Mouse (Mus musculus) lung, postnatal 0 days (tissue): ENCODE results near the gene Ankrd36.
A peak's percentile ranks its signal among the peaks of the same experiment; 100 is the strongest.

ENCODE experiments used
- CTCF ChIP-seq: IDR thresholded peaks from 2 replicates; pipeline ENCODE4 v1.5.1; 2016; ENCODE audit warnings: antibody characterized with exemption, mild to moderate bottlenecking
- EP300 ChIP-seq: IDR thresholded peaks from 2 replicates; pipeline ENCODE4 v1.6.1; 2016; ENCODE audit warnings: antibody characterized with exemption, mild to moderate bottlenecking, control low read depth

DNA sequence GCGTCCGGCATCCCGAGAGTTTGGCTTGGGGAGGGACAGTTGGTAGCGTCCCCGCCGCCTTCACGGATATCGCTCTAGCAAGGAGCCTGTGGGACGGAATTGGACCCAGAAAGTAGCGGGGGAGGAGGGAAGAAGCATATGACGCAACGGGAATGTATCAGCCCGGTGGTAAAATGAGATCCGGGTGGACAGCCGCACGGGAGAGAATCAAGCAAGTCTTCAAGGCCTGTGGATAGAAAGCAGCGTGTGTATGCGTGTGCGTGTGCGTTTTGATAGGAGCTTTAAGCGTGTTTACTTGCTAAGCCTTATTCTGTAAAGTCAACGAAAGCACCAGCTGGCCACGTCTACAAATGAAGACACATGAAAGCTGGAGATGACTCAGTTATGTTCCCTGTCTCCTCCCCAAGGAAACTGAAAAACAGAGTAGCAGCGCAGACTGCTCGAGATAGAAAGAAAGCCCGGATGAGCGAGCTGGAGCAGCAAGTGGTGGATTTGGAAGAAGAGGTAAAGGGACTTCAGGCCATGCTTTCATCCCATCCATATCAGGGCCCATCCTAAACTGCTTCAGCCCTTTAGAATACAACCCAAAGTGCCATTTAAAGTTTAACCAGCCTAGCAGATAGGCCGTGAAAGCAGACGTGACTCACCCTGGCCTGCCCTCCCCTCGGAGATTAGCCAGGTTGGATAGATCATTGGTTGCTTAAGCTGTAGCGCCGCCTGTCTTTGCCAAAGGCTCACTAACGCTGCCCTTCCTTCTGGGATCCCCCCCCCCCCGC lies 47.8 kb upstream of the Ankrd36 start:
- TF ChIP-seq CTCF (peak; percentile 76), EP300 (0 out of 2 replicates have a peak, but pooled peaks have one; percentile 4)
